Mouse (Mus musculus) MEL (cell line): ENCODE measurements around the gene Rapgef4. TPM values are rescaled to one million over a fixed set of nuclear protein-coding genes. Genes with fewer than 3 reads are reported as not detected.

Source experiments
- DNase-seq: peaks from one replicate; pipeline ENCODE4 v3.0.0; 2011; ENCODE audit warnings: low read depth, low spot score
- H3K27ac ChIP-seq: 2 replicates; pipeline ENCODE4 v1.5.1; 2012; ENCODE audit warnings: low read depth, mild to moderate bottlenecking, control low read depth, low read length, moderate library complexity; ENCODE audit not compliant: control insufficient read depth
- H3K27me3 ChIP-seq, 2 experiments: fragments of 150-350 bp in 1 of 2; sonication (generic) in 1 of 2; 2 replicates each; pipeline ENCODE4 v1.6.1; 2012; ENCODE audit warnings: low read length in 2 of 2, mild to moderate bottlenecking in 2 of 2, improper control_type of control experiment in 1 of 2, moderate library complexity in 1 of 2; ENCODE audit not compliant: insufficient read depth in 2 of 2, control insufficient read depth in 1 of 2
- H3K36me3 ChIP-seq, 2 experiments: 2 replicates each; pipeline ENCODE4 v1.6.1; 2012 to 2014; ENCODE audit warnings: low read length in 2 of 2, improper control_type of control experiment in 1 of 2, inconsistent platforms in 1 of 2, mild to moderate bottlenecking in 1 of 2; ENCODE audit not compliant: insufficient read depth in 2 of 2, control insufficient read depth in 1 of 2
- H3K4me1 ChIP-seq, 2 experiments: fragments of 150-350 bp in 1 of 2; sonication (generic) in 1 of 2; 2 replicates each; pipeline ENCODE4 v1.6.1; 2012; ENCODE audit warnings: low read length in 2 of 2, improper control_type of control experiment in 1 of 2, mild to moderate bottlenecking in 1 of 2; ENCODE audit not compliant: insufficient read depth in 2 of 2, control insufficient read depth in 1 of 2
- H3K4me3 ChIP-seq, 2 experiments: fragments of 150-350 bp in 1 of 2; sonication (generic) in 1 of 2; 2 replicates each; pipeline ENCODE4 v1.5.1; 2012; ENCODE audit warnings: low read depth in 2 of 2, low read length in 2 of 2, mild to moderate bottlenecking in 2 of 2, moderate library complexity in 2 of 2, control low read depth in 1 of 2, improper control_type of control experiment in 1 of 2; ENCODE audit not compliant: control insufficient read depth in 1 of 2, insufficient read depth in 1 of 2
- H3K79me2 ChIP-seq: 2 replicates; pipeline ENCODE4 v1.6.1; 2012; ENCODE audit warnings: mild to moderate bottlenecking, low read length, moderate library complexity; ENCODE audit not compliant: control insufficient read depth, poor library complexity, insufficient read depth
- H3K9ac ChIP-seq: 2 replicates; pipeline ENCODE4 v1.6.1; 2012; ENCODE audit warnings: low read depth, mild to moderate bottlenecking, control low read depth, low read length, moderate library complexity; ENCODE audit not compliant: control insufficient read depth, poor library complexity, severe bottlenecking
- H3K9me3 ChIP-seq: fragments of 150-350 bp; sonication (generic); replicated peaks from 2 replicates; pipeline ENCODE4 v1.6.1; 2012; ENCODE audit warnings: mild to moderate bottlenecking, low read length, improper control_type of control experiment, moderate library complexity; ENCODE audit not compliant: insufficient read depth
- BHLHE40 ChIP-seq: IDR thresholded peaks from 2 replicates; pipeline ENCODE4 v1.6.1; 2012; ENCODE audit warnings: low read depth, mild to moderate bottlenecking, inconsistent platforms, low read length, improper control_type of control experiment, borderline replicate concordance
- CHD1 ChIP-seq: IDR thresholded peaks from 2 replicates; pipeline ENCODE4 v1.6.1; 2012; ENCODE audit warnings: low read depth, mild to moderate bottlenecking, inconsistent platforms, low read length, improper control_type of control experiment
- CHD2 ChIP-seq: IDR thresholded peaks from 2 replicates; pipeline ENCODE4 v1.6.1; 2011; ENCODE audit warnings: low read length, improper control_type of control experiment
- CTCF ChIP-seq, 3 experiments: IDR thresholded peaks in 2 of 3; conservative IDR thresholded peaks in 1 of 3; 2 replicates each; pipeline ENCODE4 v1.5.1; 2011 to 2012; ENCODE audit warnings: low read length in 3 of 3, low read depth in 2 of 3, mild to moderate bottlenecking in 2 of 3, improper control_type of control experiment in 1 of 3, inconsistent platforms in 1 of 3, mixed read lengths in 1 of 3, moderate library complexity in 1 of 3; ENCODE audit not compliant: control insufficient read depth in 1 of 3, insufficient read depth in 1 of 3, poor library complexity in 1 of 3, severe bottlenecking in 1 of 3
- E2F4 ChIP-seq: IDR thresholded peaks from 2 replicates; pipeline ENCODE4 v1.6.1; 2011; ENCODE audit warnings: low read depth, low read length, improper control_type of control experiment, borderline replicate concordance
- EP300 ChIP-seq, 2 experiments: IDR thresholded peaks; 2 replicates each; pipeline ENCODE4 v1.6.1; 2011; ENCODE audit warnings: improper control_type of control experiment in 2 of 2, low read length in 2 of 2, low read depth in 1 of 2, mild to moderate bottlenecking in 1 of 2
- ETS1 ChIP-seq: IDR thresholded peaks from 2 replicates; pipeline ENCODE4 v1.6.1; 2012; ENCODE audit warnings: low read depth, mild to moderate bottlenecking, inconsistent platforms, low read length, improper control_type of control experiment, moderate library complexity
- GABPA ChIP-seq: IDR thresholded peaks from 2 replicates; pipeline ENCODE4 v1.6.1; 2012; ENCODE audit warnings: low read depth, mild to moderate bottlenecking, inconsistent platforms, low read length, improper control_type of control experiment, moderate library complexity
- GATA1 ChIP-seq: IDR thresholded peaks from 2 replicates; pipeline ENCODE4 v1.6.1; 2011; ENCODE audit warnings: low read depth, low read length, improper control_type of control experiment
- JUND ChIP-seq: IDR thresholded peaks from 2 replicates; pipeline ENCODE4 v1.6.1; 2011; ENCODE audit warnings: low read depth, mild to moderate bottlenecking, improper control_type of control experiment, low read length
- KAT2A ChIP-seq: conservative IDR thresholded peaks from 2 replicates; pipeline ENCODE4 v1.6.1; 2012; ENCODE audit warnings: low read depth, low read length, improper control_type of control experiment, inconsistent platforms
- MAFK ChIP-seq: IDR thresholded peaks from 2 replicates; pipeline ENCODE4 v1.6.1; 2011; ENCODE audit warnings: low read depth, mild to moderate bottlenecking, low read length, improper control_type of control experiment, borderline replicate concordance
- MAX ChIP-seq: IDR thresholded peaks from 2 replicates; pipeline ENCODE4 v1.6.1; 2011; ENCODE audit warnings: low read length, improper control_type of control experiment
- MAZ ChIP-seq: IDR thresholded peaks from 2 replicates; pipeline ENCODE4 v1.6.1; 2012; ENCODE audit warnings: low read depth, mild to moderate bottlenecking, inconsistent platforms, low read length, improper control_type of control experiment
- MEF2A ChIP-seq: IDR thresholded peaks from 2 replicates; pipeline ENCODE4 v1.6.1; 2014; ENCODE audit warnings: low read depth, mild to moderate bottlenecking, inconsistent platforms, low read length, improper control_type of control experiment; ENCODE audit not compliant: poor library complexity, insufficient replicate concordance, severe bottlenecking; ENCODE audit errors: extremely low read depth
- MYC ChIP-seq: IDR thresholded peaks from 2 replicates; pipeline ENCODE4 v1.6.1; 2011; ENCODE audit warnings: low read depth, mild to moderate bottlenecking, low read length, improper control_type of control experiment, moderate library complexity
- NELFE ChIP-seq: IDR thresholded peaks from 2 replicates; pipeline ENCODE4 v1.6.1; 2011; ENCODE audit warnings: low read depth, low read length, improper control_type of control experiment
- POLR2A ChIP-seq, 2 experiments: IDR thresholded peaks; 2 replicates each; pipeline ENCODE4 v1.6.1; 2011 to 2012; ENCODE audit warnings: low read length in 2 of 2, mild to moderate bottlenecking in 2 of 2, control low read depth in 1 of 2, improper control_type of control experiment in 1 of 2, low read depth in 1 of 2, moderate library complexity in 1 of 2; ENCODE audit not compliant: control insufficient read depth in 1 of 2, insufficient read depth in 1 of 2, poor library complexity in 1 of 2
- POLR2AphosphoS5 ChIP-seq: IDR thresholded peaks from 2 replicates; pipeline ENCODE4 v1.6.1; 2012; ENCODE audit warnings: low read depth, borderline replicate concordance, mild to moderate bottlenecking, inconsistent platforms, low read length, moderate library complexity, mixed read lengths
- RCOR1 ChIP-seq: IDR thresholded peaks from 2 replicates; pipeline ENCODE4 v1.6.1; 2012; ENCODE audit warnings: low read depth, mild to moderate bottlenecking, inconsistent platforms, low read length, improper control_type of control experiment
- TBP ChIP-seq: IDR thresholded peaks from 2 replicates; pipeline ENCODE4 v1.8.0; 2011; ENCODE audit warnings: low read depth, low read length, improper control_type of control experiment
- UBTF ChIP-seq: IDR thresholded peaks from 2 replicates; pipeline ENCODE4 v1.6.1; 2012; ENCODE audit warnings: low read depth, mild to moderate bottlenecking, inconsistent platforms, low read length, improper control_type of control experiment, moderate library complexity, borderline replicate concordance; ENCODE audit not compliant: insufficient read depth
- USF2 ChIP-seq, 2 experiments: IDR thresholded peaks; 2 replicates each; pipeline ENCODE4 v1.6.1; 2011 to 2012; ENCODE audit warnings: improper control_type of control experiment in 2 of 2, low read length in 2 of 2, borderline replicate concordance in 1 of 2, inconsistent platforms in 1 of 2, low read depth in 1 of 2, mild to moderate bottlenecking in 1 of 2; ENCODE audit not compliant: insufficient read depth in 1 of 2
- ZNF384 ChIP-seq: IDR thresholded peaks from 2 replicates; pipeline ENCODE4 v1.6.1; 2012; ENCODE audit warnings: low read depth, mild to moderate bottlenecking, inconsistent platforms, low read length, improper control_type of control experiment
- polyA plus RNA-seq, 2 experiments: library from polyadenylated mRNA; stranded (reverse) in 1 of 2; unstranded in 1 of 2; fragments of >175 nt in 1 of 2; fragments of >200 nt in 1 of 2; gene quantifications; 2 replicates each; pipeline versions ENCODE4 v1.2.1 to v1.2.4; 2012; ENCODE audit warnings: low replicate concordance in 2 of 2, low read depth in 1 of 2; ENCODE audit not compliant: insufficient read length in 2 of 2, insufficient read depth in 1 of 2, missing spikeins in 1 of 2
- total RNA-seq: library from RNA; depleted of rRNA; stranded (reverse); fragments of 300-350 nt; gene quantifications from 2 replicates; pipeline ENCODE4 v1.2.3, GENCODE M21; 2012

The Rapgef4 gene
- total and polyA plus RNA-seq, 3 experiments, result not detected

DNA sequence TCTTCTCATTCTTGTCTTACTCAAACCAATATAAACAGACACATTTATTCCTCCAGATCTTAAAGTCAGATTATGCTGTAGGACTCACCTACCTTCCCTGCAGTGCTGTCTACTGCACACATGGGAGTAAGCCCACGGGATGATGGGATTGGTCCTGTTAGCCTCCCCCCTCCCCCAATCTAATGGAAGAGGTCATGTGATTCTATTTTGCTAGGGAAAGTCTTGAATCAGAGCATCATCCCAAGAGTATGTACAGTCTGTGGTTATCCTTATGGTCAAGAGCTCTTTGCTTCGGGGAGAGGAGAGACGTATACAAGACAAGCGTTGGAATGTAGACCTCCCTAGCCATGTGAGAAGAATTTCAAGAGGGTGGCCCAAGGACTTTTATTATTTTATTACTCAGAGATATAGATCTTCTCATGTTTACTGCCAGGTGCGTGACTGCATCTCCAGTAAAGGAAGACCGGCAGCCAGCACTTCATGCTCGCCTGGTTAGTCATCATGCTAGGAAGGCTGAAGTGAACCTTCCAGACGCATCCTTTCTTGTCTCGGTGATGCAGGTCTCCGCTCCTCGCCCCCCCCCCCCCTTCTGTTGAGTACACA, 308.0 kb downstream of the Rapgef4 start:
- H3K4me3 ChIP-seq, result no peak overlapping the region
- no peak for DNase-seq
- no peak overlapping the region for H3K9ac ChIP-seq
- H3K36me3 ChIP-seq, result peaks cover 0 to 13% of the 10 kb centered on the region in 2 experiments; a peak in 2 of 4 replicates
- no peak overlapping the region for H3K27ac ChIP-seq
- H3K9me3 ChIP-seq, result no peaks in the 10 kb centered on the region
- TF ChIP-seq ETS1, result no peak
- no peak for TF ChIP-seq ZNF384
- TF ChIP-seq CHD2, result no peak
- no peak for TF ChIP-seq CTCF (IDR thresholded peaks at IDR 0.05 in 2 of 3, conservative IDR thresholded peaks at IDR 0.05 in 1 of 3; ENCODE audit: control insufficient read depth in 1 of 3, insufficient read depth in 1 of 3, low read depth in 2 of 3, low read length in 3 of 3, poor library complexity in 1 of 3, severe bottlenecking in 1 of 3)
- TF ChIP-seq KAT2A, result no peak
- TF ChIP-seq MAFK, result no peak
- TF ChIP-seq MYC, result no peak
- no peak for TF ChIP-seq TBP
- no peak for TF ChIP-seq POLR2A (IDR thresholded peaks at IDR 0.05; ENCODE audit: control insufficient read depth in 1 of 2, insufficient read depth in 1 of 2, low read depth in 1 of 2, low read length in 2 of 2, poor library complexity in 1 of 2)
- TF ChIP-seq MAX, result no peak
- no peak for TF ChIP-seq BHLHE40
- TF ChIP-seq EP300 (IDR thresholded peaks at IDR 0.05; ENCODE audit: low read depth in 1 of 2, low read length in 2 of 2), result no peak
- no peak for TF ChIP-seq JUND
- TF ChIP-seq GATA1, result no peak
- no peak for TF ChIP-seq RCOR1
- no peak for TF ChIP-seq POLR2AphosphoS5
- H3K27me3 ChIP-seq, result peaks cover 0 to 8% of the 10 kb centered on the region in 2 experiments; a peak in 2 of 4 replicates
- peaks cover 4 to 14% of the 10 kb centered on the region in 2 experiments for H3K4me1 ChIP-seq
- peaks cover 7% of the 10 kb centered on the region; the same call in 1 of the 2 replicates for H3K79me2 ChIP-seq

- peaks cover 4 to 14% of the 10 kb centered on the region in 2 experiments for H3K4me1 ChIP-seq
- DNase-seq, result no peak
- H3K79me2 ChIP-seq, result peaks cover 4% of the 10 kb centered on the region; the same call in 1 of the 2 replicates
Observed at GRCm38 (mm10) chr2:72291103-72291502, 310.1 kb downstream of the Rapgef4 start.

More at GRCm38 (mm10) chr2:72291103-72291502, 310.1 kb downstream of the Rapgef4 start:
- H3K4me3 ChIP-seq, result no peak overlapping the region
- peaks cover 0 to 13% of the 10 kb centered on the region in 2 experiments; a peak in 2 of 4 replicates for H3K36me3 ChIP-seq
- no peaks in the 10 kb centered on the region for H3K9me3 ChIP-seq
- no peaks in the 10 kb centered on the region for H3K27me3 ChIP-seq
- no peak overlapping the region for H3K9ac ChIP-seq
- no peak for TF ChIP-seq POLR2AphosphoS5
- no peak for TF ChIP-seq MEF2A
- TF ChIP-seq GABPA, result no peak
- TF ChIP-seq CHD1, result no peak
- TF ChIP-seq KAT2A, result no peak
- no peak for TF ChIP-seq UBTF
- TF ChIP-seq NELFE, result no peak
- TF ChIP-seq E2F4, result no peak
- no peak for TF ChIP-seq CHD2
- TF ChIP-seq MAX, result no peak
- no peak for TF ChIP-seq ETS1
- no peak for TF ChIP-seq USF2 (IDR thresholded peaks at IDR 0.05; ENCODE audit: borderline replicate concordance in 1 of 2, insufficient read depth in 1 of 2, low read depth in 1 of 2, low read length in 2 of 2)
- no peak for TF ChIP-seq MAZ
- H3K27ac ChIP-seq, result no peak overlapping the region
